Mouse (Mus musculus) embryonic fibroblast, embryonic 13.5 days (primary cell): Measurements from ENCODE around the gene Arap2.

Experiments used
- CTCF ChIP-seq: IDR thresholded peaks from 2 replicates; pipeline ENCODE4 v1.5.1; 2011; ENCODE audit warnings: mild to moderate bottlenecking, control low read depth, low read length, moderate library complexity, borderline replicate concordance; ENCODE audit not compliant: insufficient read depth
- POLR2A ChIP-seq: IDR thresholded peaks from 2 replicates; pipeline ENCODE4 v1.6.1; 2011; ENCODE audit warnings: low read depth, mild to moderate bottlenecking, control low read depth, low read length, moderate library complexity

GRCm38 (mm10) chr5:62611990-62612389 is 154.0 kb downstream of the Arap2 start:
- no peak for TF ChIP-seq CTCF
- TF ChIP-seq POLR2A, result no peak
